Mouse (Mus musculus) G1E (cell line): ENCODE measurements around the gene Tph2.

ENCODE experiments used
- GATA1 ChIP-seq: IDR thresholded peaks from 2 replicates; pipeline ENCODE4 v1.6.1; 2012; ENCODE audit warnings: borderline replicate concordance, low read length, inconsistent platforms, mixed read lengths
- POLR2AphosphoS5 ChIP-seq: IDR thresholded peaks from 2 replicates; pipeline ENCODE4 v1.6.1; 2012; ENCODE audit warnings: low read depth, low read length, inconsistent platforms; ENCODE audit not compliant: insufficient replicate concordance

- TF ChIP-seq POLR2AphosphoS5, result no peak
- TF ChIP-seq GATA1, result no peak
These were observed 21.0 kb upstream of the Tph2 start for GRCm38 (mm10) chr10:115205825-115206224.
